Mouse (Mus musculus) thymus, adult 2 months (tissue): ENCODE data around the gene Tmem171.

Source experiments
- CTCF ChIP-seq: fragments of 200-500 bp; IDR thresholded peaks from 2 replicates; pipeline ENCODE4 v1.5.1; 2012; ENCODE audit warnings: mild to moderate bottlenecking, control low read depth, low read length, moderate library complexity, borderline replicate concordance; ENCODE audit not compliant: control insufficient read depth, poor library complexity, insufficient read depth; ENCODE audit errors: extremely low read depth
- POLR2A ChIP-seq: fragments of 200-500 bp; IDR thresholded peaks from 2 replicates; pipeline ENCODE4 v1.6.1; 2012; ENCODE audit warnings: mild to moderate bottlenecking, low read length, control low read depth, moderate library complexity; ENCODE audit not compliant: control insufficient read depth, poor library complexity, insufficient read depth; ENCODE audit errors: extremely low read depth

DNA sequence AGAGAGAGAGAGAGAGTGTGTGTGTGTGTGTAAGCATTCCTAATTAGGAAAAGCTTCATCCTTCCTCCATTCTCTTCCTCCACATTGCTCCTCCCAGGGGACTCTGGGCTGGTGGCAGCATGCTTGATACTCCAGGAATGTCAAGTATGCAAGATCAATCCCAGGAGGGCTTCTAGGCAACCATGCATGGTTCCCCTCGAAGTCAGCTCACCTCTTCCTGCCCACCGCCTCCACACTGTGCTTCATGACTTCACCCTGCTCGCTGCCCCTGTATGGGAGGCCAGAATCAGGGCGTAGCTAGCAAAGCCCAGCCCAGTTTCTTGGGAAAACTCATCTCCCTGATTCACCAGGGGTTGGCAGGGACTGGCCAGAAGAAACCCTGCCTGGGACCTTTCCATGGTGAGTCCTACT is 15.0 kb downstream of the Tmem171 start:
- TF ChIP-seq POLR2A, result no peak
- TF ChIP-seq CTCF, result no peak
